Mouse (Mus musculus) CD4-positive, CD25-positive, alpha-beta regulatory T cell, adult 4 months (primary cell): ENCODE measurements at regions not wholly inside any gene's neighbourhood (a gene's known extent, or its start where the extent isn't known, plus 50 kb on each side); places are given as distances from the start of the nearest gene placed in this dataset.
"Not testable (repeated sequence)": the region's sequence is repeated elsewhere in the genome, so short reads cannot be mapped to it uniquely, and the experiment has no call there.

Source experiments
- ATAC-seq: one replicate; pipeline ENCODE4 v1.8.0; 2017

GRCm38 (mm10) chr10:25695798-25696197, 159.7 kb upstream of the Smlr1 start:
- ATAC-seq = no peak

GRCm38 (mm10) chr10:25681243-25681642, 145.2 kb upstream of the Smlr1 start:
- ATAC-seq = peak; percentile 61

- no peak for ATAC-seq
Measured at GRCm38 (mm10) chr10:25677889-25678288, 141.8 kb upstream of the Smlr1 start.

- ATAC-seq = no peak
Measured at GRCm38 (mm10) chr10:25675368-25675767, 139.3 kb upstream of the Smlr1 start.

DNA sequence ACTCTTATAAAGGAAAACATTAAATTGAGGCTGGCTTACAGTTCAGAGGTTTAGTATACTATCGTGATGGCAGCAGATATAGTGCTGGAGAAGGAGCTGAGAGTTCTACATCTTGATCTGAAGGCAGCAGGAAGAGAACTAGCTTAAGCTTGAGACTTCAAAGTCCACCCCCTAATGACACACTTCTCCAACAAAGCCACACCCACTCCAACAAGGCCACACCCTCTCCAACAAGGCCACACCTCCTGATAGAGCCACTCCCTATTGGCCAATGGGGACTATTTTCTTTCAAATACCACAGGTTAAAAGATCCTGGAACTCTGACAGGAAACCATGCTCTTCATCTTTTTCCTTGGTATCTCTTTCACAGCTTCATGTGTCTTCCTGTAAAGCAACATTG, 134.0 kb upstream of the Smlr1 start:
- no peak for ATAC-seq

DNA sequence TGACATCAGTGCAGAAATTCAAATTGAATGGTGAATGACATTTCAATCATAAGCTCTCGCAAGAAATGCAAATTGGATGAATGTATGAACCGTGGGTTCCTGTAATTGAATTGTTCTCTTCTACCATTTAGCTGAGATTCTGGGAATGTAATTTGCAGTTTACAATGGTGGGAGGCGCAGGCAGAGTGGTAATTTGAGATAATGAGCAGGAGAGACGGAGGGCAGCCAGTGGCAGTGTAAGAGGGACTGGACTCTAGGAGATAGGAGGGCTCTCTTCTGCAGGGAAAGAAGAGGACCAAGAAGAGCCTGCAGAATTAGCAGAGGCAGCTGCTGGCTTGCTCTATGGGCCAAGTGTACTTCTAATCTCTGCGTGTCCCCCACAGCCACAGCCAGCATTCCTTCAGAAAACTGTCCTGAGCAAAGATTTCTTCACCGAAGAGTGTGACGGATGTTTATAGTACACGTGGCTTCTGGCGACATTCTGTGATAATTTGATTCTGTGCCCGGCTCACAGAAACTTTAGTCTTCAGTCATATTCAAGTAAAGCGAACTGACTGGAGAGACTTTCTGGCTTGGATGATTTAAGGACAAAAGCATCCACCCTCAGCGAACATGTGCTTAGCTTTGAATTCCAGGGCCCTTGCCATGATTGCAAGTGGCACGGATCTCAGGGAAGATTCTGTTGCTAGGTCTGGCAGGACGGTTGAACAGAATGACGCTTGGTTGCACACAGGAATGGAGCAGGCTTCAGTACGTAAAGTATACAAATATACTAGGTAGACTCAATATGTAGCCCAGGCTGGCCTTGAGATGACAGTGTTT, 116.9 kb upstream of the Smlr1 start:
- no peak for ATAC-seq

DNA sequence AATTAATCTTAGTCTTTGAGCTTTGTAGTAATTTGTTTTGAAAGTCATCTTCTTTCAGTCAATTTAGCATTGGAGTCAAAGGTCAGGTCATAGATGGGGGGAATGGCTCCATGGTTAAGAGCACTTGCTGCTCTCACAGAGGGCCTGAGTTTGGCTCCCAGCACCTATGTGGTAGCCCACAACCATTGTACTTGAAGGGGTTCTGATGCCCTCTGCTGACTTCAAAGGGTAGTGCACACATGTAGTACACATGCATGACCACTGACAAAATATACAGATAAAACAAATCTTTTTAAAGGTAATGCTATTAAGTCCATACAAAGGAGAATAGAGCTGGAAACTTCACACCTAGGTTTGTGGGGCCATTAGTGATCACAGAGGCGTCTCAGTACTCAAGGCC, 111.7 kb upstream of the Smlr1 start:
- no peak for ATAC-seq

GRCm38 (mm10) chr10:25643518-25643993, 107.5 kb upstream of the Smlr1 start:
- ATAC-seq = no peak

- no peak for ATAC-seq
Measured at GRCm38 (mm10) chr10:25642079-25642696, 106.1 kb upstream of the Smlr1 start.

GRCm38 (mm10) chr10:25633058-25633614, 97.1 kb upstream of the Smlr1 start:
- ATAC-seq = no peak

- no peak for ATAC-seq
Measured at GRCm38 (mm10) chr10:25632306-25632705, 96.2 kb upstream of the Smlr1 start.

DNA sequence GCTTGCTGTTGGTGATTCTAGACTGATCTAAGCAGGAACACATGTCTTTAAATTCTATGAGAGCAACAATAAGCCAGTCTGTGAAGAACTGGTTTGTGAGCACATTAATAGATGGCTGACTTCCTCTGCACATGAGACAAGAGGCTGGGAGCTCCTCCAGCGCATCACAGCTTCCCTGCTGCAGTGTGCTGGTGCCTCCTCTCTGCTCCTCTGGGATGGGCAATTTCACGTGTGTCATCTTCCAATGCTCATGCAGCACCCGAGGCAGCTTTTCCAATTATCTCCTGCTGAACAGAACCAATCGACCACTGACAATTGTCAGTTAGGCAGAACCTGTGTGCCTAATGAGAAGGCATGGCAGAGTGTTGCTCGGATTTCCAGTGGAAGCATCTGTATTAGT, 86.5 kb upstream of the Smlr1 start:
- no peak for ATAC-seq

- not testable (repeated sequence) for ATAC-seq
Measured at GRCm38 (mm10) chr10:25621747-25622134, 85.7 kb upstream of the Smlr1 start.

GRCm38 (mm10) chr10:25620939-25621746, 85.1 kb upstream of the Smlr1 start:
- ATAC-seq = peak; percentile 41

GRCm38 (mm10) chr10:25619702-25620101, 83.6 kb upstream of the Smlr1 start:
- no peak for ATAC-seq

- ATAC-seq = no peak
Measured at GRCm38 (mm10) chr10:25601471-25601870, 65.4 kb upstream of the Smlr1 start.

GRCm38 (mm10) chr10:25589316-25589645, 53.2 kb upstream of the Smlr1 start:
- ATAC-seq = no peak

- no peak for ATAC-seq
Measured at GRCm38 (mm10) chr10:25588611-25589315, 52.7 kb upstream of the Smlr1 start.
